Mouse (Mus musculus) bone marrow, adult 2 months (tissue): ENCODE data around the gene Aff2. TPM values are rescaled to one million over a fixed set of nuclear protein-coding genes. Genes with fewer than 3 reads are reported as not detected.

Experiments
- H3K27ac ChIP-seq: fragments of 200-500 bp; 2 replicates; pipeline ENCODE4 v1.5.1; 2012; ENCODE audit warnings: low read depth, mild to moderate bottlenecking, control low read depth, inconsistent platforms, low read length; ENCODE audit not compliant: control insufficient read depth, poor library complexity, insufficient read depth
- H3K4me1 ChIP-seq: fragments of 200-500 bp; 2 replicates; pipeline ENCODE4 v1.6.1; 2011; ENCODE audit warnings: low read length; ENCODE audit not compliant: control insufficient read depth, insufficient read depth
- H3K4me3 ChIP-seq: fragments of 200-500 bp; replicated peaks from 2 replicates; pipeline ENCODE3; 2011; ENCODE audit warnings: mild to moderate bottlenecking, low read depth, low read length, control low read depth; ENCODE audit not compliant: control insufficient read depth
- CTCF ChIP-seq: fragments of 200-500 bp; IDR thresholded peaks from 2 replicates; pipeline ENCODE4 v1.5.1; 2011; ENCODE audit warnings: low read length, control low read depth; ENCODE audit not compliant: control insufficient read depth, insufficient read depth
- POLR2A ChIP-seq: fragments of 200-500 bp; IDR thresholded peaks from 2 replicates; pipeline ENCODE4 v1.6.1; 2011; ENCODE audit warnings: low read depth, mild to moderate bottlenecking, control low read depth, low read length, borderline replicate concordance; ENCODE audit not compliant: control insufficient read depth
- WGBS: fragments of 180-500 bp; shearing (Covaris S2); methylation state at CpG from one replicate; pipeline ENCODE4 v1.1.7; 2018; 5-methylcytosine and 5-hydroxymethylcytosine counted together
- polyA plus RNA-seq: library from polyadenylated mRNA; stranded (reverse); fragments of >200 nt; gene quantifications from 2 replicates; pipeline ENCODE4 v1.2.4, GENCODE M21; 2011; ENCODE audit warnings: low replicate concordance; ENCODE audit not compliant: missing spikeins, insufficient read depth, insufficient read length

The Aff2 gene
- polyA plus RNA-seq, 1 experiment, result not detected

DNA sequence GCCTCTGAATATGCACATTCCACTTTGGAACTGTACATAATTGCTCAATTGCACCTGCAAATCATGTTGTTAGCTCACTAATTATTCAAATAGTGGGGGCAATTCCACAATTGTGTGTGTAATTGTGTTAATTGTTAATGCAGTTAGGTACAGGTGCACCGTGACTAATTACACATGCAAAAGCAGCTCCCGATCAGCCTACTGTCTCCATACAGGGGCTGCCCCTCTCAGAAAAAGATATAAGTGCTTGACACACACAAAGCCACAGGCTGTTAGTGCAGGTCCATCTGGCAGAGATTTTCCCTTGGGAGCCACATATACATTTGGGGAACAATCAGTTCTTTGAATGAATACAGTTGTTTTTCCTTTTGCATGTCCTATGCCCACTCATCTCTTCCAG, 302.9 kb downstream of the Aff2 start:
- WGBS, result 76% methylated on average over 2 of the region's 2 CpGs
- Histone ChIP-seq H3K4me1 (no peaks in the 10 kb centered on the region), H3K4me3 (no peak overlapping the region), H3K27ac (no peak overlapping the region)
- no peak for TF ChIP-seq CTCF
- TF ChIP-seq POLR2A, result no peak

DNA sequence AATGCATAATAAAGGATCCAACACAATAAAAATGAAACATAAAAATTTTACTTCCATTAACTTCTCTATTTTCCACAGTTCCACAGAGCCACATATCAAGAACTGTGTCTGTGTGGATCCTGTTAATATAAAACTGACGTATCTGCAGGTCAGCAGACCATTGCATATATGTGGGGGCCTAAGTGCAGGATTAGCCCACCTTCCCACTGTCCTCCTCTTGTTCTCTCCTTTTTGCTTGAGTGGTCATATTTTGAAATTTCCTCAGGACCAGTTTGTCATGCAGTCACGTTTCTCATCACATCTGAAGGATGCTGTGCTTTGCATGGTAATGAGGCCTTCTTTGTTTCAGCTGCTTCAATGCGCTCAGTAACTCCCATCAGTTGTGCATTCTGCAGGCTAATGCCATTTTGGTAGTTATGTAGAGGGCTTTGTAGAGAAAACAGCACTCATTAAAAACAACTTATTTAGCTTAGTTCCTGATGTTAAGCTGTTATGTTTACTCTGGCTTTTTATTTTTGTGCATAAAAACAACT, 306.1 kb downstream of the Aff2 start:
- Histone ChIP-seq H3K4me3 (no peak overlapping the region), H3K4me1 (no peaks in the 10 kb centered on the region), H3K27ac (no peak overlapping the region)
- TF ChIP-seq POLR2A, result no peak
- no peak for TF ChIP-seq CTCF
- 62% methylated on average over 3 of the region's 3 CpGs for WGBS

DNA sequence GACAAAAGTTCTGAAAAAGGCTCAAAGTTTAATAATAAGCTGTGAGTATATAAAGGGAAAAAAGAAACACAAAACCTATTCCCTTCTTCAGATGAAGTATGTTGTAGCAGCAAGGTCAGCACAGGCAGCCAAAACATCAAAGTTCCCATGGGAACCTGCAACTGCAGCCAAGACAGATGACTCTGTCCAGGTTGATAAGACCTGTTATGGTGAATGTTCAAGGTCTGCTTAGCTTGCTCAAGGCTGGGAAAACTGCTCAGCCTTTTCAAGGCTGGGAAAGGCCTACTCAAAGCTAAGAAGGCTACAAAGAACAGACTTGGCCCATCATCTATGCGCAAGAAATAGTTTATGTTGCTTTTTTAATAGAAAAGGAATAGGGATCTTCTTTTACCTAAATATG, 315.6 kb downstream of the Aff2 start:
- no peak overlapping the region for H3K27ac ChIP-seq
- TF ChIP-seq POLR2A (no peak), CTCF (no peak)
- no peaks in the 10 kb centered on the region for H3K4me1 ChIP-seq
- 89% methylated on average over 1 of the region's 1 CpGs for WGBS
- H3K4me3 ChIP-seq, result no peak overlapping the region

DNA sequence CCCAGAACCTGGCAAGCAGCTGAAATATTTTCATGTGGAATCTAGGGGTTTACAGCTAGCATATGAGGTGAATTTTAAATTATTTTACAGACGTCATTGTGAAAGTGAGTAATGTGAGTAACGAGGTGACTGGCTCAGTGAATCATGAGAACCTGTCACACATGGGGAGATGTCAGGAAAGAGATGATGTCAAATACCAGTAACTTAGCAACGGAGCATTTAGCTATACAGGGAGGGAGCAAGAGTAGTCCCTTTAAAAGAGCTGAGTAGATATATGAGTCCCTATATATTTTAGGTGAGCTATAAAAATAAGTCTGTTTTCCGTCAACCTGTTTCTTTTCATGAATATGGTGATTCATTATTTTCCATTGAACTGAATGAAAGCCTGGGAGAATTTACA, 338.7 kb downstream of the Aff2 start:
- Histone ChIP-seq H3K4me3 (no peak overlapping the region), H3K27ac (no peak overlapping the region), H3K4me1 (no peaks in the 10 kb centered on the region)
- 70% methylated on average over 4 of the region's 4 CpGs for WGBS
- TF ChIP-seq POLR2A, result no peak
- no peak for TF ChIP-seq CTCF

DNA sequence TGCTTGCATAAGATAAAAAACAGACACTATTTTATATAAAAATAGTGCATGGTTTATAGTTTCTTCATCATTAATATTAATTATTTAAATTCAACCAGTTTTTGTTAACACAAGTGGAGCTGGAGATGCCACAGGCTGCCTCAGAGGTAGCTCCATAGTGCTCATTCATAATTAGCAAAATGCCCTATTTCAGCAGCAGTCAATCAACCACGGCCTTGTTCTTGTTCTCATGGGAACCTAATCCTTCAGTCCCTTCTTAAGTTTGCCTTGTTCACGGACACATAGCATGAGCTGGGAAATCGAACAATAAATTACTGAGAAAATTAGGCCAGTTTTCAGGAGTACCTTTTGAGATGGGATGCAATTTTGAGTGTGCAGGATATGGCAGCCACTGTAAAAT, 378.9 kb downstream of the Aff2 start:
- Histone ChIP-seq H3K4me1 (no peaks in the 10 kb centered on the region), H3K4me3 (no peak overlapping the region), H3K27ac (no peak overlapping the region)
- WGBS, result 68% methylated on average over 3 of the region's 3 CpGs
- no peak for TF ChIP-seq CTCF
- no peak for TF ChIP-seq POLR2A

DNA sequence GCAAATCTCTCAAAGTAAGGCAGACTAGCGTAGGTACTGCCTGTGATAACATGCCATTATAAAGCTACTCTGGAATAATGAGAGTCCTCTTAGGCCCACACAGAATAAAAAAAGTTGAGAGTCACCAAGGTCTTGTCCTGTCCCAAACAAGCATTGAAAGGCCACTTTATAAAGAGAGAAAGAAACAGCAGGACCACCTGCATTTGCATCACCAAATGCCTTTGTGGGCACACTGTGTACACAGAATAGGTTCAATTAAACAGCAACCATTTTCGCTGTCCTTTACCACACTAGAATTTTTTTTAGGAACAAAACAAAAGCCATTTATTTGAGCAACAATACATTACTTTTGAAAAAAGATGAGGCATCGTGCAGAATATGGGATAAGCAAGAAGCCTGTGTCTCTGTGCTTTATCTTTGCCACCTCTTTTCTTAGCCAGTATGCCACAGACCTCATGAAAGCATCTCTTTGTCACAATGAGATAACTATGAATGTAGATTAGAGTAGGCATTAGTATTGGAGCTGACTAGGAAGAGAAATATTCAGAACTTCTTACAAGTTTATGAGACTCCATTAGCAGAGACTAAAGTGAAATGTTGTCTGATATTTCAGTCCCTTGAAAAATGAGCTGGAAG, 385.0 kb downstream of the Aff2 start:
- 73% methylated on average over 3 of the region's 3 CpGs for WGBS

DNA sequence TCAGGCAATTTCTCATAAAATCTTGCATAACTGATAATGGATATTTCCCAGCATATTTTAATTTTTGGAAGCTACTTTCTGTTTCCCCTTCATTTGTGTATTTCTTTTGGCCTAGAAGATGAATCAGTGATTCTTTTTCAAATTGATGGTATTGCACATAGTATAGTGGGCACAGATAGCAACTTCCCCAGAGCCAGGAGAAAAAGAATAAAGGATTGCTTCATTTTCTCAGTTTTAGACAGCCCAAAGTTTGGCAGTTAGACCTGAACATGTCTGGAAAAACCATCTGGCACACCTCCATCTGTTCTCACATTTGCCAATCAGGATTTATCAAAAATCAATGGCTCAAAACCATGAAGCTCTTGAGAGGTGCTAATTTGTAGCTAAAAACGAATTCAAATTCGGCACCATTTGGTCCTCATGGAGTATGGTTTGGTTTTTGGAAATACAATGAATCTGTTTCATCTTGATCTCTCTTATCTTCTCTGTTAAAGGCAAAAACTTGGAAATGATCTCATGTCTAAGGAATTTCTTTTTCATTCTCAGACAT, 441.9 kb downstream of the Aff2 start:
- WGBS, result 67% methylated on average over 2 of the region's 2 CpGs
- no peak for TF ChIP-seq CTCF
- no peak for TF ChIP-seq POLR2A
- Histone ChIP-seq H3K4me3 (no peak overlapping the region), H3K4me1 (no peaks in the 10 kb centered on the region), H3K27ac (no peak overlapping the region)

More for the DNA sequence above, 385.0 kb downstream of the Aff2 start:
- no peak overlapping the region for H3K4me3 ChIP-seq
- H3K27ac ChIP-seq, result no peak overlapping the region
- H3K4me1 ChIP-seq, result no peaks in the 10 kb centered on the region
- TF ChIP-seq CTCF (no peak), POLR2A (no peak)

DNA sequence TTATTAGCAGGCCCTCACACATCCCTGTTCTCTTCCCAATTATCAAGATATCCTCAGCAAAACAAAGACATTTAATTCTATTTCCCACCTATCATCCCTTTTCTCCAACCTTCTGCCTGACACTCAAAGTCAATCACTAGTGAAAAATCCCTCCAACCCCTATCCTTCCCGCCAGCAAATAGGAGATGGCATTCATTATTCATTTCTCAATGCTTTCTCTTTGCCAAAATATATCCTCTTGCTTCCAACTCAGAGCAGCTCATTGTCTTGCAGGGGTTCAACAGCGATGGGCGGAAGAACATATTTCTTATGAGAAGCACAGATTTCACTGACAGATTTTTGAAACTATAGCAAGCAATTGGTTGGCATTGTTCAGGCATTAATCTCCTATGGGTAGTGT, 442.4 kb downstream of the Aff2 start:
- no peak overlapping the region for H3K27ac ChIP-seq
- H3K4me3 ChIP-seq, result no peak overlapping the region
- no peaks in the 10 kb centered on the region for H3K4me1 ChIP-seq
- no peak for TF ChIP-seq POLR2A
- no peak for TF ChIP-seq CTCF
- 74% methylated on average over 3 of the region's 3 CpGs for WGBS
